Mouse (Mus musculus): ENCODE measurements at regions not wholly inside any gene's neighbourhood (a gene's known extent, or its start where the extent isn't known, plus 50 kb on each side); places are given as distances from the start of the nearest gene placed in this dataset.

DNA sequence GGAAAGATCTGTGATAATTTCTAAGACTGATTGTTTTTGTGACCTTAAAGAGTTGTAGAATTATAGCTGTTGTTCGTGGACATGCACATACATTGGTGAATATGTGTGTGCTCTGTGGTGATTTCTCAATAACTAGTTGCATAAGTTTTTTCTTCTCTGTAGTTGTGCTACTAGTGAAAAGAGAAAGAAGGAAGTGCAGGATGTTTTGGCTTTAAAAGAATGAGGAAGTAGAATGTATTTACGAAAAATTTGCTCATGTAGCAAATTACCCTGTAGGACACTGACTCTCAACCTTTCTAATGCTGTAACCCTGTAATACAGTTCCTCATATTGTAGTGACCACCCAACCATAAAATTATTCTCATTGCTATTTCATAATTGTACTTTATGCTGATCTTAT is 371.2 kb downstream of the Cypt12 start:
- TF ChIP-seq CTCF (IDR thresholded peaks at IDR 0.05; ENCODE audit: low read depth, low read length) (no peak), POLR2A (IDR thresholded peaks at IDR 0.05; ENCODE audit: extremely low read depth, insufficient read depth, low read length) (no peak)
